Mouse (Mus musculus) hindbrain, embryonic 10.5 days (tissue): ENCODE measurements around the gene Gm15217. TPM values are rescaled to one million over a fixed set of nuclear protein-coding genes. Genes with fewer than 3 reads are reported as not detected.

ENCODE experiments used
- DNase-seq: peaks from one replicate; pipeline ENCODE4 v3.0.0-alpha.2; 2017; ENCODE audit warnings: low spot score
- H3K27ac ChIP-seq: fragments of 300-500 bp; sonication (generic); 2 replicates; pipeline ENCODE4 v1.5.1; 2016; ENCODE audit warnings: mild to moderate bottlenecking, moderate library complexity
- H3K27me3 ChIP-seq: fragments of 300-500 bp; sonication (generic); 2 replicates; pipeline ENCODE4 v1.6.1; 2016; ENCODE audit warnings: mild to moderate bottlenecking; ENCODE audit not compliant: poor library complexity, insufficient read depth, severe bottlenecking
- H3K36me3 ChIP-seq: fragments of 300-500 bp; sonication (generic); 2 replicates; pipeline ENCODE4 v1.6.1; 2016; ENCODE audit warnings: mild to moderate bottlenecking, moderate library complexity
- H3K4me1 ChIP-seq: fragments of 300-500 bp; sonication (generic); replicated peaks from 2 replicates; pipeline ENCODE4 v1.6.1; 2016; ENCODE audit warnings: mild to moderate bottlenecking
- H3K4me3 ChIP-seq: fragments of 300-500 bp; sonication (generic); 2 replicates; pipeline ENCODE4 v1.5.1; 2016; ENCODE audit warnings: mild to moderate bottlenecking, moderate library complexity
- H3K9me3 ChIP-seq: fragments of 300-500 bp; sonication (generic); 2 replicates; pipeline ENCODE4 v1.6.1; 2016; ENCODE audit warnings: mild to moderate bottlenecking, moderate library complexity
- WGBS: fragments of 180-500 bp; shearing (Covaris S2); methylation state at CpG from one replicate; pipeline ENCODE4 v1.1.7; 2016; 5-methylcytosine and 5-hydroxymethylcytosine counted together
- polyA plus RNA-seq: library from polyadenylated mRNA; unstranded; fragments of >200 nt; fragmentation: Nextera tagmentation; extraction: Ambion mirVana; gene quantifications from 2 replicates; pipeline ENCODE4 v1.2.1, GENCODE M21; 2016

Gm15217 gene
- polyA plus RNA-seq, 1 experiment from 2014 or later = not detected

GRCm38 (mm10) chr14:46385701-46386477, 6.7 kb downstream of the Gm15217 start:
- peaks cover 53% of the 10 kb centered on the region for H3K4me1 ChIP-seq
- DNase-seq = peak; percentile 59

DNA sequence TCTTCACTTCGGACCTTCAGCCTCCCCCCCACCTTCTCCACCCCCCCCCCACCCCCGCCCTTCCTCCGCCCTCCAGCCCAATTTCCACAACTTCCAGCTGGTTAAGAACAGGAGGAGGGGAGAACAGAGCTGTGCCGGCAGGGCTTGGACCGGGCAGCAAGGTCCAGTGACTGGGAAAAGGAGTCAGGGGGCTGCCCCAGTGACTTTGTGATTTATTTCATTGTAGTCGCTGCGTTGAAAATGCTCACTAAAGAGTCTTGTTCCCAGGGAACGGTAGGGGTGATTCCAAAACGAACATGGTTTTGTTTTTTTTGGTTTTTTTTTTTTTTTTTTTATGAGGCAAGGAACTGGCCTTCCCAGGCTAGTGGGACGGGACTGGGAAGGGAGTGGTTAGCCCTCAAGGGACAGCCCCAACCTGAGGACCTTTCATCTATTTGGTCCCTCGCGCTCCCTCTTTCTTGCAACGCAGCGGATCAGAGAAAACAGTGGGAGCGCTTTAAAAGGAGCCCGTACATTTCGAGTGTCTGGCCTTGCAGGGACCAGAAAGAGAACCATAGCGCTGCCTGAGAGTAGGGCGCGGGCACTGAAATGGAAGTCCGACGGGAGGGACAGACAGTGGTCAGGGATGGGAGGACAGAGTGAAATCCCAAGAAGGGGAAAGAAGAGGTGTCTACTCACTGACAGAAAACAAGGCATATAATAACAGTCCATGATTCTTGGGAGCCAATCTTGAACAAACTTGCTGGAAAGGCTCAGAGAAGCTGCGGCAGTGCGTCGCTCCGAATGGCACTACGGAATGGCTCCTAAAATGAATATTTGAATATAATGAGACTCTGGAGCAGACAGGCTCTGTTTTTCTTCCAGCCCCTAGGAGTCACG, 7.5 kb downstream of the Gm15217 start:
- Histone ChIP-seq H3K9me3 (no peaks in the 10 kb centered on the region), H3K27me3 (peaks cover 100% of the 10 kb centered on the region), H3K27ac (peak overlapping the region; percentile 45; the same call in 1 of the 2 replicates), H3K4me3 (peak overlapping the region; percentile 63), H3K36me3 (peaks cover 5% of the 10 kb centered on the region; the same call in 1 of the 2 replicates), H3K4me1 (peaks cover 52% of the 10 kb centered on the region)
- WGBS = under 1% methylated on average over 28 of the region's 28 CpGs
- DNase-seq = peak; percentile 37

More at GRCm38 (mm10) chr14:46385701-46386477, 6.7 kb downstream of the Gm15217 start:
- Histone ChIP-seq H3K27ac (peak overlapping the region; percentile 56), H3K9me3 (no peaks in the 10 kb centered on the region), H3K4me3 (peak overlapping the region; percentile 63), H3K36me3 (peaks cover 5% of the 10 kb centered on the region; the same call in 1 of the 2 replicates), H3K27me3 (peaks cover 100% of the 10 kb centered on the region)
- under 1% methylated on average over 39 of the region's 39 CpGs for WGBS

- DNase-seq = peak; percentile 86
- peaks cover 100% of the 10 kb centered on the region for H3K27me3 ChIP-seq
- peak overlapping the region; percentile 80 for H3K27ac ChIP-seq
- peaks cover 52% of the 10 kb centered on the region for H3K4me1 ChIP-seq
- WGBS = under 1% methylated on average over 27 of the region's 27 CpGs
- peak overlapping the region; percentile 63 for H3K4me3 ChIP-seq
- H3K9me3 ChIP-seq = no peaks in the 10 kb centered on the region
- H3K36me3 ChIP-seq = peaks cover 5% of the 10 kb centered on the region; the same call in 1 of the 2 replicates
Measured at GRCm38 (mm10) chr14:46387357-46387671, 8.1 kb downstream of the Gm15217 start.

DNA sequence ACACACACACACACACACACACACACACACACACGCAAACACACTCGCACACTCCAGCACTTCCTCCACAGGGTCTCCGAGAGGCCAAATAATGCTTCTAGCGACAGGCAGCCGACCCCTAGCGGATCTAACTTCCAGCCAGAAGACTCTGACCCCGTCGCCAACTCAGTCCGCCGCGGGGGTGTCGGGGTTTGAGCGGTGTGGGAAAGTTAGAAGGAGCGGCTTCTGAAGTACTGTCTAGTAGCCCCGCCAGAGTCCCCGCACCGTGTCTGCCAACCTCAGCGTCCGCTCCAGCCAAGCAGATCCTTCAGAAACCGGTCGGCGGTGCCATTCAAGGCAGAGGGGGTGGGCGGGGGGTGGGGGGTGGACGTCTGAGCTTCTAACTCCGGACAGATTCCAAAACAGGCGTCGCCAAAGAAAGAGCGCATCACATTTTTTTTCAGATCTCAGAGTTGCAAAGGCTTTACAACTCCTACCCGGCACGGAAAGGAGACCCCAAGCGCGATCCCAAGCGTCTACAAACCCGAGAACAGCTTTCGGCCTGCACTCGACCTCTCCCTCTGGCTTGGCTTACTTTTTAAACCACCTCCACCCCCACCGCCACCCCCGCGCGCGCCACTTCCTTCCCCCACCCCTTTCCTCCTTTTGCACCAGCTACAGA, 8.7 kb downstream of the Gm15217 start:
- peaks cover 5% of the 10 kb centered on the region; the same call in 1 of the 2 replicates for H3K36me3 ChIP-seq
- peak overlapping the region; percentile 80 for H3K27ac ChIP-seq
- H3K4me1 ChIP-seq = peaks cover 52% of the 10 kb centered on the region
- H3K4me3 ChIP-seq = peak overlapping the region; percentile 63
- peaks cover 100% of the 10 kb centered on the region for H3K27me3 ChIP-seq
- H3K9me3 ChIP-seq = no peaks in the 10 kb centered on the region
- peak; percentile 72 for DNase-seq
- WGBS = 1% methylated on average over 41 of the region's 41 CpGs

GRCm38 (mm10) chr14:46388636-46389035, 9.4 kb downstream of the Gm15217 start:
- H3K27me3 ChIP-seq = peaks cover 98% of the 10 kb centered on the region
- WGBS = under 1% methylated on average over 27 of the region's 27 CpGs
- peak; percentile 70 for DNase-seq
- H3K36me3 ChIP-seq = peaks cover 5% of the 10 kb centered on the region; the same call in 1 of the 2 replicates
- H3K4me3 ChIP-seq = peak overlapping the region; percentile 63
- H3K27ac ChIP-seq = peak overlapping the region; percentile 80; the same call in 1 of the 2 replicates
- no peaks in the 10 kb centered on the region for H3K9me3 ChIP-seq
- peaks cover 52% of the 10 kb centered on the region for H3K4me1 ChIP-seq

- DNase-seq = no peak
- H3K4me1 ChIP-seq = peaks cover 52% of the 10 kb centered on the region
- H3K27ac ChIP-seq = 0 out of 2 replicates have a peak overlapping the region, but pooled peaks have one; percentile 3
- H3K36me3 ChIP-seq = no peaks in the 10 kb centered on the region
- peaks cover 97% of the 10 kb centered on the region for H3K27me3 ChIP-seq
- WGBS = 7% methylated on average over 24 of the region's 24 CpGs
- H3K9me3 ChIP-seq = no peaks in the 10 kb centered on the region
- H3K4me3 ChIP-seq = peak overlapping the region; percentile 63
Measured at GRCm38 (mm10) chr14:46389438-46390248, 10.4 kb downstream of the Gm15217 start.

- peaks cover 94% of the 10 kb centered on the region for H3K27me3 ChIP-seq
- H3K9me3 ChIP-seq = no peaks in the 10 kb centered on the region
- 0 out of 2 replicates have a peak within 1 kb of the TSS, but pooled peaks have one; percentile 3 for H3K27ac ChIP-seq
- H3K4me3 ChIP-seq = peak within 1 kb of the TSS; percentile 63
- peak; percentile 56 for DNase-seq
- H3K36me3 ChIP-seq = no peaks in the 10 kb centered on the region
- H3K4me1 ChIP-seq = peaks cover 45% of the 10 kb centered on the region
- WGBS = 2% methylated on average over 26 of the region's 26 CpGs
Measured at GRCm38 (mm10) chr14:46390249-46390775, 11.1 kb downstream of the Gm15217 start, which contains the start of gene Bmp4. Bmp4 (minus strand) TSS chr14:46390669.

GRCm38 (mm10) chr14:46391621-46392170, 12.5 kb downstream of the Gm15217 start:
- H3K9me3 ChIP-seq = no peaks in the 10 kb centered on the region
- H3K36me3 ChIP-seq = no peaks in the 10 kb centered on the region
- 46% methylated on average over 6 of the region's 6 CpGs for WGBS
- H3K27ac ChIP-seq = no peak overlapping the region
- DNase-seq = no peak
- peaks cover 33% of the 10 kb centered on the region for H3K4me1 ChIP-seq
- H3K4me3 ChIP-seq = no peak overlapping the region
- H3K27me3 ChIP-seq = peaks cover 92% of the 10 kb centered on the region

DNA sequence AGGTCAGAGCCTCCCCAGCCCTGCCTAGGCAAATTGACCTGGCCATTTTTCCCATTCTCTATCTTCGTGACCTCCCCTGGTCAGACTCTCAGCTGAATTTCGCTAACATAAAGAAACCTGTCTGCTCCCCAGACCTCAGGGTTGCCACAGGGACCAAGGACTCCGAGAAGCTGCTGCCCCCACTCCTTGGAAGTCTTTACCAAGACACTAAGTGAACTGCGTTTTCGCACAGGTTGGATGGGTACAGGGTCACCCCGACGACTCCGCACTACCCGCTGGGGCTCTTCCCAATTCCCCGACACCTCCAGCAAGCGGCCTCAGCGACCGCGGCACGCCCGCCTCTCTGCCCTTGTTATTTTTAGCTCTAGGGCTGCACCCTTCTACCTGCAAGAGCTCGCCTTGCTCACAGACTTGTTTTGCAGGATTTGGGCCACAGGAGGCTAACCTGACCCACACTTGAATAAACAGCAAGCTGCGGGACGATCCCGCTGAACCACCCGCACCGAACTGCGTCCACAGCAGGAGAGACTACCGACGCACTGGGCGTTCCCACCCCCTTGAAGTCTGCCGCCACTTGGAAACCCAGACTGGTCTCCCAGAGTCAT, 19.0 kb downstream of the Gm15217 start:
- H3K36me3 ChIP-seq = no peaks in the 10 kb centered on the region
- peaks cover 11% of the 10 kb centered on the region for H3K4me1 ChIP-seq
- H3K27me3 ChIP-seq = peaks cover 63% of the 10 kb centered on the region
- no peak overlapping the region for H3K27ac ChIP-seq
- no peaks in the 10 kb centered on the region for H3K9me3 ChIP-seq
- H3K4me3 ChIP-seq = peak overlapping the region; percentile 46
- WGBS = 2% methylated on average over 27 of the region's 27 CpGs
- peak; percentile 49 for DNase-seq

- 80% methylated on average over 2 of the region's 2 CpGs for WGBS
- H3K4me1 ChIP-seq = peaks cover 11% of the 10 kb centered on the region
- H3K27me3 ChIP-seq = peaks cover 50% of the 10 kb centered on the region
Measured at GRCm38 (mm10) chr14:46399925-46400324, 20.7 kb downstream of the Gm15217 start.

DNA sequence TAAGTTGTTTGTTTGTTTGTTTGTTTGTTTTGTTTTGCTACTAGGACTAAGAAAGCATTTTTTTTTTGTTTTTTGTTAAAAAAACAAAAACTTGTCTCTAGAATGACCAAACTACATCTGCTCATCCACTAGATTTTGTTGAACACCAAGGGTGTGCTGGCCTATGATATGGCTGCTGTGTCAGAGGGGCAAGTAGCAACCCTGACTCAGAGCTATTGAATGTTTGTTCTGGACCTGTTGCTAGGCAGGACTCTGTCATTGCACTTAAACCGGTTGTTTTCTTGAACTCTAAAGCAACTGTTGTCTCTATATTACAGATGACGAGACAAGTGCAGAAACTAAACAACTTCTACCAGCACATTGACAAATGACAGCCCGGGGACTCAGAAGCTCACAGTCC, 29.1 kb downstream of the Gm15217 start:
- Histone ChIP-seq H3K27me3 (no peaks in the 10 kb centered on the region), H3K27ac (no peak overlapping the region), H3K36me3 (no peaks in the 10 kb centered on the region), H3K4me1 (0 out of 2 replicates have a peak, but pooled peaks cover 2% of the 10 kb centered on the region), H3K4me3 (no peak overlapping the region), H3K9me3 (no peaks in the 10 kb centered on the region)
- 89% methylated on average over 3 of the region's 3 CpGs for WGBS
- no peak for DNase-seq

More at GRCm38 (mm10) chr14:46399925-46400324, 20.7 kb downstream of the Gm15217 start:
- Histone ChIP-seq H3K36me3 (no peaks in the 10 kb centered on the region), H3K4me3 (no peak overlapping the region), H3K9me3 (no peaks in the 10 kb centered on the region), H3K27ac (no peak overlapping the region)
- DNase-seq = no peak
